Mouse (Mus musculus) embryonic facial prominence, embryonic 14.5 days (tissue): ENCODE data around the gene 1700001C19Rik. TPM values are rescaled to one million over a fixed set of nuclear protein-coding genes. Genes with fewer than 3 reads are reported as not detected.

Experiments
- ATAC-seq: fragments of 200-750 bp; cut with Nextera tagmentation; 2 replicates; pipeline ENCODE4 v1.8.0; 2017; ENCODE audit warnings: low read depth, moderate number of reproducible peaks, moderate TSS enrichment
- DNase-seq: peaks from one replicate; pipeline ENCODE4 v3.0.0-alpha.2; 2015; ENCODE audit warnings: low spot score
- H3K27ac ChIP-seq: fragments of 300-500 bp; sonication (generic); replicated peaks from 2 replicates; pipeline ENCODE4 v1.5.1; 2014; ENCODE audit warnings: low read depth, mild to moderate bottlenecking, low read length, moderate library complexity
- H3K27me3 ChIP-seq: fragments of 300-500 bp; sonication (generic); replicated peaks from 2 replicates; pipeline ENCODE4 v1.6.1; 2014; ENCODE audit warnings: low read length; ENCODE audit not compliant: control insufficient read depth, insufficient read depth
- H3K36me3 ChIP-seq: fragments of 300-500 bp; sonication (generic); 2 replicates; pipeline ENCODE4 v1.6.1; 2014; ENCODE audit warnings: low read length, mixed read lengths; ENCODE audit not compliant: control insufficient read depth, insufficient read depth
- H3K4me1 ChIP-seq: fragments of 300-500 bp; sonication (generic); 2 replicates; pipeline ENCODE4 v1.6.1; 2014; ENCODE audit warnings: antibody characterized with exemption, low read length; ENCODE audit not compliant: control insufficient read depth, insufficient read depth
- H3K4me2 ChIP-seq: fragments of 300-500 bp; sonication (generic); 2 replicates; pipeline ENCODE4 v1.6.1; 2014; ENCODE audit warnings: low read depth, mild to moderate bottlenecking, low read length, moderate library complexity, mixed read lengths
- H3K4me3 ChIP-seq: fragments of 300-500 bp; sonication (generic); 2 replicates; pipeline ENCODE4 v1.5.1; 2014; ENCODE audit warnings: low read depth, mild to moderate bottlenecking, low read length
- H3K9ac ChIP-seq: fragments of 300-500 bp; sonication (generic); 2 replicates; pipeline ENCODE4 v1.6.1; 2014; ENCODE audit warnings: low read depth, mild to moderate bottlenecking, low read length, moderate library complexity, mixed read lengths
- H3K9me3 ChIP-seq: fragments of 300-500 bp; sonication (generic); 2 replicates; pipeline ENCODE4 v1.6.1; 2016; ENCODE audit warnings: low read length; ENCODE audit not compliant: control insufficient read depth
- WGBS: fragments of 180-500 bp; shearing (Covaris S2); extraction: QIAGEN DNeasy Blood & Tissue Kit; methylation state at CpG from one replicate; pipeline ENCODE4 v1.1.7; 2014; 5-methylcytosine and 5-hydroxymethylcytosine counted together
- polyA plus RNA-seq: library from polyadenylated mRNA; unstranded; fragments of >200 nt; fragmentation: Nextera tagmentation; extraction: Ambion mirVana; gene quantifications from 2 replicates; pipeline ENCODE4 v1.2.1, GENCODE M21; 2014

Gene 1700001C19Rik
- polyA plus RNA-seq, 1 experiment from 2014 or later: 0.49 TPM

DNA sequence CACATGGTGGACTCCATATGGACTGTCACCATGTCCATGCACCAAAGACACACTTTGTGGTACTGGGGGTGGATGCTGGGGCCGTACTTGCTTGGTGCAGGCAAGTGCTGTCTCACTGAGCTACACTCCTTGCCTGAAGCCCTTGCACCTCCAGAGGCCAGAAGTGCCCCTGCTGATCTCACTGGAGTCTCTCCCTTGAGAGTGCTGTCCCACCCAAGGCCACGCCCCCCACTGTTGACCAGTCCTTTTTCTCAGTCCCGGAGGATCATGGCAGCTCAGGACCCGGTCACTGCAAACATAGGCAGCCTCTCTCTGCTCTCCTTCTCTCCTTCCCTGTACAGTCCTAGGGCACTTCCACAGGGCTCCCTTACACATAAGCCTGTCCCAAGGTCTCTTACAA lies 37.1 kb upstream of the 1700001C19Rik start:
- H3K36me3 ChIP-seq: no peaks in the 10 kb centered on the region
- H3K4me1 ChIP-seq: peaks cover 6% of the 10 kb centered on the region
- ATAC-seq (no peak), DNase-seq (no peak)
- H3K4me3 ChIP-seq: no peak overlapping the region
- no peaks in the 10 kb centered on the region for H3K9me3 ChIP-seq
- no peak overlapping the region for H3K27ac ChIP-seq
- 0 out of 2 replicates have a peak, but pooled peaks cover 4% of the 10 kb centered on the region for H3K27me3 ChIP-seq
- 82% methylated on average over 4 of the region's 4 CpGs for WGBS
- H3K9ac ChIP-seq: no peak overlapping the region
- H3K4me2 ChIP-seq: no peak overlapping the region

DNA sequence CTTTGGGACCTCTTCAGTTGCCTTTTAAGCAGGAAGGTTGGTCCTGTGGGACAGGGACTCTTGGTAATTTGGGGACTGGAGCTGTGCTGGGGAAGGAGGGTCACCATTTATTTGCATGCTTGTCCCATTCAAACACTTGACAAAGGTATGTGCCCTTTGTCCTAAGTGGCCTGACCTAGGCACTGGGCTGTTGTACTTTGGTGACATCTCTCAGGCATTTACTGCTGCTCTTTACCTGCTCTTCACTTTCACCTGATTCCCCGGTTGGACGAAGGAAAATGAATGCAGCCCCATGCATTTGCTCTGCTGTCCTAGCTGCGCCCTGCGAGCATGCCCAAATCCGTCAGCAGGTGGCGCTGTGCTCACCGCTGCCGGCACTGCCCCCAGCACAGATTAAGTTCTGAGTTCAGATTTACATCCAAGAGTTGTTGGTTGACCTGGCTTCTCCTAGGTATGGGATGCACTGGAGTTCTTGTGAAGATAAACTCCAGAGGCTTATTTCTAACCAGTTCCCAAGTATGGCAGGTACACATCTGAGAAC lies 36.3 kb upstream of the 1700001C19Rik start:
- H3K9ac ChIP-seq: no peak overlapping the region
- H3K36me3 ChIP-seq: no peaks in the 10 kb centered on the region
- H3K27ac ChIP-seq: no peak overlapping the region
- no peak for DNase-seq
- H3K4me1 ChIP-seq: peaks cover 6% of the 10 kb centered on the region
- ATAC-seq: no peak
- WGBS: 14% methylated on average over 8 of the region's 8 CpGs
- H3K4me3 ChIP-seq: no peak overlapping the region
- H3K27me3 ChIP-seq: peaks cover 11% of the 10 kb centered on the region; the same call in 1 of the 2 replicates
- H3K9me3 ChIP-seq: no peaks in the 10 kb centered on the region
- no peak overlapping the region for H3K4me2 ChIP-seq

DNA sequence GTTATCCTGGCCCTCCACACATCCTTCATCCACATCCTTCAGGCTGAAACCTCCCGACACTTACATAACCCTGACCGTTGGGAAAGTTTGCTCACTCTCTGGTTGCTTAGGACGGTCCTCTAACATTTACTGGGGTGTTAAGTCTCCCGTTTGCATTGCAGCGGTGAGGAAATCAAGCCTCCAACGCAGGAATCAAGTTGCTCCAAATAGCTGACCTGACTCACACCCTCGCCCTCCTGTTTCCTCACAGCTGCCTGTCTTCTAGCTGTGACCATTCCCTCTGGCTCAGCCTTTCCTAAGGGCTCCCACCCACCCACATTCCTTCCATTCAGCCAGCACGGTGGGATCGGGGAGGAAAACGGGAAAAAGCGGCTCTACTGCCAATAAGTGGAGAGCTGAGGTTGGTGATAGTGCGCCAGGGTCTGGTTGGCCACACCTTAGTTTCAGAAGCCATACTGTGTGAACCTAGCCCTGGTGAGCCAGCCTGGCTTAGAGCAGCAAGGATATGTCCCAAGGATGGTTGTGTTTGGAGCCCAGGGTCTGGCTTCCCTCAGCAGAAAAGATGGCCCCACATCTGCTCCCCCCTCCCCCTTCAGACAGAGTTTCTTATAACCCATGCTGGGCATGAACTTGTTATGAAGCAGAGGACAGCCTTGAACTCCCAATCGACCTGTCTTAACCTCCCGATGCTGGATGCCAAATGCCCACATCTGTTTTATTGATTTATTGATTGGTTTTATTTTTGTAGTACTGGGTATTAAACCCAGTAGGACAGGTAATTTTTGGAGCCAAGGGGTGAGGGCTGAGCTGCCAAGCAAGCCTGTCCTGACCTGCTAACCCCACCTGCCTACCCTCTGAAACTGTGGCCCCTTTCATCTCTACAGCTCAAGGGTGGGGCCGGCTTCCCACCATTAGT lies 35.5 kb upstream of the 1700001C19Rik start:
- ATAC-seq (no peak), DNase-seq (no peak)
- Histone ChIP-seq H3K4me2 (no peak overlapping the region), H3K9me3 (no peaks in the 10 kb centered on the region), H3K9ac (no peak overlapping the region), H3K36me3 (no peaks in the 10 kb centered on the region), H3K27me3 (peaks cover 19% of the 10 kb centered on the region), H3K4me3 (no peak overlapping the region), H3K4me1 (peaks cover 6% of the 10 kb centered on the region), H3K27ac (no peak overlapping the region)
- WGBS: 35% methylated on average over 15 of the region's 15 CpGs

DNA sequence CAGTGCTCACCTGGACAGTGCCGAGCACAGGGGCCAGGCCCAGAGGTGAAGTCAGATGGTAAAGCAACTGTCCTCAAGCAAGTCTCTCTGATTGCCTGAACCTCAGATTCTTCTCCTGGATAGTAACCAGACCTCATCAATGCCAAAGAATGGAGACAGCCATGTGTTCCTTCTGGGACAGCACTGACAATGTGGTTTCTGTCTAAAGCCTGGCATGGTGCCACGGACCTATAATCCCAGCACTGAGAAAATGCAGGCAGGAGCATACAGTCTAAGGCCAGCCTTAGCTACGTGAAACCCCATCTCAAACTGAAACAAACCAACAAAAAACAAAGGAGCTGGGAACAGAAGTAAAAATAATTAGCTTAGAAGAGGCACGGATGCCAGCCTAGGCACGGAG lies 33.5 kb upstream of the 1700001C19Rik start:
- peak; percentile 80 for DNase-seq

GRCm38 (mm10) chr17:47470121-47470520 lies 32.9 kb upstream of the 1700001C19Rik start:
- 84% methylated on average over 4 of the region's 4 CpGs for WGBS

More for the DNA sequence above, 33.5 kb upstream of the 1700001C19Rik start:
- H3K4me1 ChIP-seq: peaks cover 6% of the 10 kb centered on the region
- H3K4me3 ChIP-seq: no peak overlapping the region
- ATAC-seq: peak; percentile 67; the same call in 1 of the 2 replicates
- no peak overlapping the region for H3K9ac ChIP-seq
- no peaks in the 10 kb centered on the region for H3K9me3 ChIP-seq
- H3K27ac ChIP-seq: peak overlapping the region; percentile 28; the same call in 1 of the 2 replicates
- no peak overlapping the region for H3K4me2 ChIP-seq
- H3K27me3 ChIP-seq: peaks cover 27% of the 10 kb centered on the region
- WGBS: 61% methylated on average over 5 of the region's 5 CpGs
- H3K36me3 ChIP-seq: no peaks in the 10 kb centered on the region

GRCm38 (mm10) chr17:47469642-47470041 lies 32.5 kb upstream of the 1700001C19Rik start:
- H3K4me1 ChIP-seq: peaks cover 6% of the 10 kb centered on the region
- no peaks in the 10 kb centered on the region for H3K36me3 ChIP-seq
- H3K9ac ChIP-seq: no peak overlapping the region
- ATAC-seq: no peak
- WGBS: 86% methylated on average over 4 of the region's 4 CpGs
- no peak for DNase-seq
- H3K9me3 ChIP-seq: no peaks in the 10 kb centered on the region
- no peak overlapping the region for H3K27ac ChIP-seq
- H3K4me3 ChIP-seq: no peak overlapping the region
- no peak overlapping the region for H3K4me2 ChIP-seq
- peaks cover 27% of the 10 kb centered on the region for H3K27me3 ChIP-seq

More at GRCm38 (mm10) chr17:47470121-47470520, 32.9 kb upstream of the 1700001C19Rik start:
- H3K36me3 ChIP-seq: no peaks in the 10 kb centered on the region
- H3K4me1 ChIP-seq: peaks cover 6% of the 10 kb centered on the region
- DNase-seq (no peak), ATAC-seq (no peak)
- H3K4me2 ChIP-seq: no peak overlapping the region
- no peaks in the 10 kb centered on the region for H3K9me3 ChIP-seq
- peaks cover 27% of the 10 kb centered on the region for H3K27me3 ChIP-seq
- no peak overlapping the region for H3K27ac ChIP-seq
- no peak overlapping the region for H3K4me3 ChIP-seq
- H3K9ac ChIP-seq: no peak overlapping the region

DNA sequence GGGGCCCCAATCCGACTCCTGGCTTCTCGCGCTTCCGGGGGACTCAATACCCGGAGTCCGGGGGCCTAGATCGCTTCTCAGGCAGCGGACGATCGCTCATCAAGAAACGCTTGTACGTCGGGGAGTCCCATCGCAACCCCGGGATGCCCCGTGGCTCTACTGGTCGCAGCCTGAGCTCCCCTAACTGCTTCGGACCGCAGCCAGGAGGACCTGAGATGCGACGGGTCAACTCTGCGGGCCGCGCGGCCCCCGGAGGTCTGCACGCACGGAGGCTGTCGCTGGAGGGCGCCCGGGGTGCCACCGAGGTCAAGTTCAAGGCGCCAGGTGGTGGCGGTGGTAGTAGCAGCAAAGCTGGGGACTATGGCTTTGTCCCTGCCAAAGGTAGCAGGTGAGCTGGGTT lies 31.3 kb upstream of the 1700001C19Rik start:
- H3K9me3 ChIP-seq: no peaks in the 10 kb centered on the region
- no peaks in the 10 kb centered on the region for H3K36me3 ChIP-seq
- peaks cover 27% of the 10 kb centered on the region for H3K27me3 ChIP-seq
- WGBS: 17% methylated on average over 18 of the region's 34 CpGs
- H3K9ac ChIP-seq: peak overlapping the region; percentile 16; the same call in 1 of the 2 replicates
- no peak for DNase-seq
- H3K4me3 ChIP-seq: peak overlapping the region; percentile 29
- peaks cover 6% of the 10 kb centered on the region for H3K4me1 ChIP-seq
- peak overlapping the region; percentile 45 for H3K4me2 ChIP-seq
- no peak overlapping the region for H3K27ac ChIP-seq
- ATAC-seq: no peak

DNA sequence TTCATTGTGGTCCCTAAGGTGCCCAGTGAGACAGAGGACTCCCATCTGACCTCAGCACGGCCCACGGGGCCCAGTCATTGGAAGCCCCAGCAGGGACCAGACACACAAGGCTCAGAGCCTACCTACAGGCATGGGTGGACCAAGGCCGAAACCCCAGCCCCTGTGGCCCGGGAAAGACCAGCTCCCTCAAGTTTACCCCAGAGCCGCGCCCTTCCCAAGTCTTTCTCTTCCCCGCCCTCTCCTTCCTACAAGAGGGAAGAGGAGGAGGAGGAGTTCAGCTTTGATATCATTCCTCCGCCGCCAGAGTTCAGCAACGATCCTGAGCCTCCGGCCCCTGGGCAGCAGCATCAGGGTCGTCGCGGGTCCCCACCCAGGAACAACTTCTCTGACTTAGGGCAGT lies 30.9 kb upstream of the 1700001C19Rik start:
- peak overlapping the region; percentile 16; the same call in 1 of the 2 replicates for H3K9ac ChIP-seq

More for the DNA sequence above, 30.9 kb upstream of the 1700001C19Rik start:
- Histone ChIP-seq H3K36me3 (no peaks in the 10 kb centered on the region), H3K9me3 (no peaks in the 10 kb centered on the region), H3K4me1 (peaks cover 6% of the 10 kb centered on the region), H3K27ac (no peak overlapping the region), H3K27me3 (peaks cover 27% of the 10 kb centered on the region), H3K4me3 (peak overlapping the region; percentile 29), H3K4me2 (peak overlapping the region; percentile 45)
- ATAC-seq (no peak), DNase-seq (no peak)
- 34% methylated on average over 13 of the region's 14 CpGs for WGBS
